Mouse (Mus musculus): ENCODE measurements around the gene Vapa.

DNA sequence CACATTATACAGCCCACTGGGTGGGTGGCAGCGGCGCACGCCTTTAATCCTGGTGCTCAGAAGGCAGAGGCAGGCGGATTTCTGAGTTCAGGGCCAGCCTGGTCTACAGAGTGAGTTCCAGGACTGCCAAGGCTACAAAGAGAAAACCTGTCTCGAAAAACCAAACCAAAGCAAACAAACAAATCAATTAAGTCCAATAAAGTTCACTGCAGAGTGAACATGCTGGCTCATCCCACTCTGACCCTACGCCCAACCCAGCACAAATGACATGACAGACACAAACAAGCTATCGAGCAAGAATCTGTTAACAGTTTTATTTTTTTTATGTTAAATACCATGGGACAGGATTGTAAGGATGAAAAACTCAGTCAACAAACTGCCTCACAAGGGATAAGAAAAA is 33.6 kb downstream of the Vapa start:
- TF ChIP-seq POLR2A (IDR thresholded peaks at IDR 0.05; ENCODE audit: insufficient read depth, low read depth, low read length): no peak
- no peak for TF ChIP-seq CTCF (IDR thresholded peaks at IDR 0.05)

Data from heart, adult 2 months (tissue).